Mouse (Mus musculus) activated CD4-positive, CD25-positive, alpha-beta regulatory T cell, adult 4 months (primary cell): ENCODE results near the gene Hrg. TPM values are rescaled to one million over a fixed set of nuclear protein-coding genes. Genes with fewer than 3 reads are reported as not detected.
"Not testable (repeated sequence)": the region's sequence is repeated elsewhere in the genome, so short reads cannot be mapped to it uniquely, and the experiment has no call there.

Source experiments
- ATAC-seq: one replicate; pipeline ENCODE4 v1.8.0; 2017
- polyA plus RNA-seq, 2 experiments: library from polyadenylated mRNA; unstranded; fragments of 100-300 nt; shearing (Covaris generic); gene quantifications; one replicate each; pipeline ENCODE4 v1.2.1; 2017

Gene Hrg
- polyA plus RNA-seq, 2 experiments from 2014 or later, result not detected

- no peak for ATAC-seq
These were observed 11.4 kb downstream of the Hrg start for GRCm38 (mm10) chr16:22962256-22962655.

GRCm38 (mm10) chr16:22963293-22963692, 12.4 kb downstream of the Hrg start:
- ATAC-seq, result no peak

- ATAC-seq, result no peak
These were observed 16.6 kb downstream of the Hrg start for GRCm38 (mm10) chr16:22967383-22968030.

- not testable (repeated sequence) for ATAC-seq
These were observed 46.1 kb downstream of the Hrg start for GRCm38 (mm10) chr16:22996951-22997350.

Other genes starting within 250 kb of the Hrg start
- gene Crygs, start 139.5 kb upstream of the Hrg start, polyA plus RNA-seq, result not detected
- 10 to 100 TPM; 16.5 to 18.6 TPM for gene Tbccd1, start 93.4 kb upstream of the Hrg start, polyA plus RNA-seq
- 10 to 100 TPM; 52.9 to 66.2 TPM for gene Dnajb11, start 93.2 kb upstream of the Hrg start, polyA plus RNA-seq
- gene Ahsg, start 59.8 kb upstream of the Hrg start, polyA plus RNA-seq, result not detected
- gene Fetub, start 32.7 kb upstream of the Hrg start, polyA plus RNA-seq, result not detected
- gene Kng2, start 78.4 kb downstream of the Hrg start, polyA plus RNA-seq, result not detected
- under 1 TPM in 1 of 2 experiments, not detected in 1; 0.20 TPM for gene Kng1, start 106.8 kb downstream of the Hrg start, polyA plus RNA-seq
- gene Eif4a2, start 156.4 kb downstream of the Hrg start, polyA plus RNA-seq, result 100 to 1,000 TPM; 399 to 481 TPM
- 10 to 100 TPM; 51.8 to 68.2 TPM for gene Rfc4, start 176.7 kb downstream of the Hrg start, polyA plus RNA-seq
- not detected for gene Adipoq, start 195.5 kb downstream of the Hrg start, polyA plus RNA-seq